Mouse (Mus musculus) lung, postnatal 0 days (tissue): ENCODE results near the gene Cxcl9.

Source experiments
- CTCF ChIP-seq: IDR thresholded peaks from 2 replicates; pipeline ENCODE4 v1.5.1; 2016; ENCODE audit warnings: antibody characterized with exemption, mild to moderate bottlenecking
- EP300 ChIP-seq: IDR thresholded peaks from 2 replicates; pipeline ENCODE4 v1.6.1; 2016; ENCODE audit warnings: antibody characterized with exemption, mild to moderate bottlenecking, control low read depth

GRCm38 (mm10) chr5:92368392-92368791, 40.5 kb upstream of the Cxcl9 start:
- TF ChIP-seq CTCF = no peak
- no peak for TF ChIP-seq EP300
